Mouse (Mus musculus): ENCODE data around the gene Pbld2. TPM values are rescaled to one million over a fixed set of nuclear protein-coding genes. Genes with fewer than 3 reads are reported as not detected.
"Not testable (repeated sequence)": the region's sequence is repeated elsewhere in the genome, so short reads cannot be mapped to it uniquely, and the experiment has no call there.

Pbld2 gene
- total RNA-seq, 2 experiments from 2014 or later: 3.2 to 6.4 TPM

- DNase-seq: no peak
These were observed 1.4 kb downstream of the Pbld2 start for GRCm38 (mm10) chr10:63025491-63026011.

GRCm38 (mm10) chr10:63026156-63026794 lies 2.2 kb downstream of the Pbld2 start:
- DNase-seq: no peak

- DNase-seq: no peak
These were observed 2.7 kb downstream of the Pbld2 start for GRCm38 (mm10) chr10:63026795-63027160.

GRCm38 (mm10) chr10:63027376-63028161 lies 3.5 kb downstream of the Pbld2 start:
- peak; percentile 41 for DNase-seq

GRCm38 (mm10) chr10:63028396-63028795 lies 4.3 kb downstream of the Pbld2 start:
- DNase-seq: no peak

- DNase-seq: no peak
These were observed 8.2 kb downstream of the Pbld2 start for GRCm38 (mm10) chr10:63032267-63032666.

- no peak for DNase-seq
These were observed 8.8 kb downstream of the Pbld2 start for GRCm38 (mm10) chr10:63032956-63033355.

GRCm38 (mm10) chr10:63038571-63039320 lies 14.6 kb downstream of the Pbld2 start:
- no peak for DNase-seq

- DNase-seq: no peak
These were observed 15.9 kb downstream of the Pbld2 start for GRCm38 (mm10) chr10:63039867-63040628.

- DNase-seq: no peak
These were observed 19.0 kb downstream of the Pbld2 start for GRCm38 (mm10) chr10:63043154-63043553.

- DNase-seq: no peak
These were observed 23.6 kb downstream of the Pbld2 start for GRCm38 (mm10) chr10:63047751-63048150.

GRCm38 (mm10) chr10:63049106-63049505 lies 25.0 kb downstream of the Pbld2 start:
- no peak for DNase-seq

- DNase-seq: no peak
These were observed 27.2 kb downstream of the Pbld2 start for GRCm38 (mm10) chr10:63051267-63051666.

GRCm38 (mm10) chr10:63052011-63052410 lies 27.9 kb downstream of the Pbld2 start:
- DNase-seq: no peak

GRCm38 (mm10) chr10:63053007-63053406 lies 28.9 kb downstream of the Pbld2 start:
- no peak for DNase-seq

- DNase-seq: not testable (repeated sequence)
These were observed 30.0 kb downstream of the Pbld2 start for GRCm38 (mm10) chr10:63054071-63054470.

GRCm38 (mm10) chr10:63054586-63054985 lies 30.5 kb downstream of the Pbld2 start:
- no peak for DNase-seq

- DNase-seq: peak; percentile 67
These were observed 33.0 kb downstream of the Pbld2 start for GRCm38 (mm10) chr10:63056966-63057750.

GRCm38 (mm10) chr10:63059862-63060261 lies 35.7 kb downstream of the Pbld2 start, which contains the start of gene Pbld1:
Gene Pbld1, plus strand, starts transcription at chr10:63060162.
- DNase-seq: no peak

- DNase-seq: peak; percentile 70
These were observed 36.3 kb downstream of the Pbld2 start for GRCm38 (mm10) chr10:63060406-63060805.

GRCm38 (mm10) chr10:63061266-63061665 lies 37.2 kb downstream of the Pbld2 start:
- DNase-seq: no peak
